Mouse (Mus musculus): Measurements from ENCODE around the gene Akap7.

- TF ChIP-seq POLR2A (IDR thresholded peaks at IDR 0.05; ENCODE audit: borderline replicate concordance, insufficient read depth, low read length) = no peak
- TF ChIP-seq CTCF (IDR thresholded peaks at IDR 0.05; ENCODE audit: borderline replicate concordance, insufficient read depth, low read depth, low read length) = no peak
These were observed 116.5 kb downstream of the Akap7 start for GRCm38 (mm10) chr10:25191166-25191565.
